Mouse (Mus musculus): ENCODE data around the gene Me3. TPM values are rescaled to one million over a fixed set of nuclear protein-coding genes. Genes with fewer than 3 reads are reported as not detected.

Me3 gene
- total RNA-seq (2015; ENCODE audit: low replicate concordance) (not detected in 2 replicates), total RNA-seq (2017; ENCODE audit: low replicate concordance) (0.14 and 0.26 TPM in 2 replicates)

DNA sequence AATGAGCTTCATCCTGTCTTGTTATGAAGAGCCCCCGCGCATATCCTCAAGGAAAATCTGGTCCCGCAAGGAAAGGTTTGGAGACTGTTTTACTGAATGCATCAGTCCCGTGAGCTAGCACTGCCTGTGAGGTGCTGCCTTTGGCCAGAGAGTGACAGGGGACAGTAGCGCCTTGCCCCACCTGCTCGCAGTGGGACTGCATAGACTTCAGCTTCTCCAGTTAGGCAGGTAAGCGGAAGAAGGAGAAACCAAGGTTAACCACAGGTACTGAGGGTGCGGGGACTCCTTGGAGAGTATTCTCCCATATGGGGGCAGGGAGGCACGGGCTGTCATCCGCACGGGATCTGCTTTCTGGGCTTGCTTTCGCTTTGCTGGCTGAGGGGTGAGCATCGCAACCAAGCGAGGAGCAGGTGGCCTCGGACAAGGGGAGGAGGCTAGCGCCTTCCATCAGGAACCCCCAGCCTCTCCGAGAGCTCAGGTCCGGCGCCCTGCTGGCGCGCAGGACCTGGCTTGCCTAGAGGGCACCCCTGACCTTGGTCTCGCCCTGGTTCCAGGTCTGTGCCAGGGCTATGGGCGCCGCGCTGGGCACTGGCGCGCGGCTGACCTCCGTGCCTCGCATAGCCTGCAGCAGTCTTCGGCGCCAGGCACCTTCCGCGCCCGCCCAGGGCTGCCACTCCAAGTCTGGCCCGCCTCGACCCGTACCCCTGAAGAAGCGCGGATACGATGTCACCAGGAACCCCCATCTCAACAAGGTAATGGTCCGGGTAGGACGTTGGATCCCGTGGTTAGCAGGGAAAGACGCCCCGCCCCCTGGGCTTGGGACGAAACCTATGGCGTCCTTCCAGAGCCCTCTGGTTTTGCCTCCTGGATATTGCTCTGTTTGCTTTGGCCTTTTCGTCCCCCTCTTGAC is at the start of gene Me3:
Me3 (plus strand) TSS at position 51 of the 910 bp plus-strand sequence.
- no peak for ATAC-seq (replicated peaks; ENCODE audit: low FRiP score, poor library complexity, severe bottlenecking)

DNA sequence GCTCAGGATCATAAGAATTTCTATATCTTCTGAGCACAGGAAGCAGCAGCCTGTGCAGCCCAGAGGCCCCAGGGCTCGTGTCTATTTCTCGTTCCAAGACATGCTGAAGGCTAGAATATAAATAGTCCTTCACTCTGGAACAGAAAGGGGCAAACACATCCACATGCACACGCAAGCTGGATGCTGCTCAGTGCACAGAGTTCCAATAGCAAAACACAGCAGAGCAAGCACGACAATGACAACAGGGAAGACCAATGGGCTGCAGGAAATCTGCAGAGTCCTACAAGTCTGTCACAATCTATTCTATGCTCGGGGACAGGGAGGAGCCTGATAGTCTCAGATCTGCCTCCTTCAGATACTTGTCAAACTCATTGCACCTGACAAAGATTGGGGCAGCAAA is 42.2 kb upstream of the Me3 start:
- ATAC-seq (replicated peaks; ENCODE audit: low FRiP score, poor library complexity, severe bottlenecking): no peak

DNA sequence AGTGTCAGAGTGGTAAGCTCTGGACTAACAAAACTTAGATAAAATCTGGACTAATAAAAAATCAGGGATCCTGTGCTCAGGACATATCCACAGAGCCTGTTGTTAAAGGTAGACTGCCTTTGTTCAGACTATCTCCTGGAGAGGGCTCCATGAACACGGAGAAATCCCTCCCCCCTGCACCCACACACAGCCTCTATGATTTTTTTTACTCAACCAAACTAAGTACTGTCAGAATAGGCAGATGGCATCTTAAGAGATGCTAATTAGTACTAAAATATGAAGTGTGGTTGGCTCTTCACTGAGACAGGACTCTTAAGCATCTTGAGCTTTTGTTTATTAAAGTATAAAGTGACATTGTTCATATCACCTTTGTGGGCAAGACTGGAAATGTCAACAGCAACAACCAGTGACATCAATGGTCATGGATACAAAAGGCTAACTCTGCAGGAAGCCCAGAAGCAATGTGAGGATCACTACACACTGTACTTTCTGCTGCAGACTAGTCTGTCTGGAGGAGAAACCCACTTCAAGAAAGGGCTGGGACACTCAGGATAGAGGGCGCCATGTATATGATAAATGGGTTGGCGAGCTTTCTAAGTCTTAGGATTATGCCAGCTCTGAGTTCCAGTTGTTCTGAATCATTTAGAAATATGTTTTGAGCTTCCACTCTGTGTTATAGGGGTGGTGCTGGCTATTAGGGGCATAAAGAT is 41.5 kb upstream of the Me3 start:
- no peak for ATAC-seq (replicated peaks; ENCODE audit: low FRiP score, poor library complexity, severe bottlenecking)

DNA sequence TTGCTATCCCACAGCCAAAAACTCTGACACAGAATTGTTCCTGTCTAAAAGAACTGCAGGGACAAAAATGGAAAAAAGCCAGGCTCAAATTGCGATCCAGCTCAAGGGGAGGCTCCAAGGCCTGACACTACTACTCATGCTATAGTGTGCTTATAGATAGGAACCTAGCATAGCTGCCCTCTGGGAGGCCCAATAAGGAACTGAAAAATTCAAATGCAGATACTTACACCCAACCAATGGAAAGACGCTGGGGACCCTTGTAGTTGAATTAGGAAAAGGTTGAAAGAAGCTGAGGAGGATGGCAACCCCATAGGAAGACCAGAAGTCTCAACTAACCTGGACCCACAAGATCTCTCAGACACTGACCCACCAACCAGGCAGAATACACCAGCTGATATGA is 36.4 kb upstream of the Me3 start:
- ATAC-seq (replicated peaks; ENCODE audit: low FRiP score, poor library complexity, severe bottlenecking): no peak

DNA sequence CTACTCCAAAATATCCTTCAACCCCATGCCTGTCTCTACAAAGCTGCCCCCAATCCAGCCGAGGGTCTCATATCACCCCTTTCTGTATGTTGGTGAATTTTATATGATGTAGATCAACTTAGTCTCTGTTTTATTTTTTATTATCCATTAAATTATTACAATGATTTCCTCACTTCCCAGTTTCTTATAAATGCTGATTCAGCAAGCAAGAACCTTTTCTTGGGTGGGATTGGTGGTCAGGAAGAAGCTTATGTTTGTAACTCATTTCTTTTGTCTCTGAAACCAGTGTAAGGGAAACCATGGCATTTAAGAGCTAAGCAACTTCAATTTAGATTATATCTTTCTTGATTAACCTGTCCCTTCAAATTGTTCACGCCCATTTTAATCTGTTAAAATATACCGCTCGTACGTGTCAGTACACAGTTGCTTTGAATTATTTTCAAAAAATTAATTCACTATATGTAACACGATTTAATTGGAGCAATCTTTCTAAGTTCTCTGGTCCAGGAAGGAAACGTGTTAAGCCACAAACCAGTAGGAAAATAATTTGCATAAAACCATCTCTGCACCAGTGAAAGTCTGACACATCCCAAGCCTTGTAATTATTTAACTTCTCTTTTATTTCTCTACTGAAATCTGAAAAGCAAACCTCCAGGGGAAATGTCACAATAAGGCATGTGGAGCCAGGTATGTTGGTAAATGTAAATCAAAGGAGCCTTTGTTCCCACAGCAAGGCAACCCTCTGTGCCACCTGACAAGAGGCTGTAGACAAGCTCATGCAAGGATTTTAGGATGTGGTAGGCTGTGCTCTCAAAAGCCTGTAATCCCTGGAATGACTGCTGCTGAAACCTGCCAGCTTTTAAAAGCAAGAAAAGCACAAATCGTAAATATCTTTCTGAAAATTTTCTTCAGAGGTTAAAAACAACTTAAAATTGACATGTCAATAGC is 26.3 kb upstream of the Me3 start:
- ATAC-seq (replicated peaks; ENCODE audit: low FRiP score, poor library complexity, severe bottlenecking): no peak

DNA sequence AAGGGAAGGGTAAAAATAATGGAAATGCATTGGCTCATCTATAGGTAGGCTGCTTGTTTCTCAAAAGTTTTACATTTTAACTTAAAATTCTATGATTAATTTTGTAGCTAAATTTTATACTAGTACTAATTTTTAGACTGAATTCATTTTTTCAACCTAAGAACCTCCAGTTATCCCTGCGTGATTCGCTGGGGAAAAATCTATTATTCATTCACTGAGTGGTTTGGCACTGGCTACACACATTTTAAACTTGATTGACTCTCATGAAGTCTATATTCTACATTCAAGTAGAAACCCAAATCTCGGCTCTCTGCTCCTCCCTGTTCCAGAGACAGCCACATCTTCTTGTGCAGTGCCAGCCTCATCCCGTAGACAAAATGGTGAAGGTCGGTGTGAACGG is 24.9 kb upstream of the Me3 start:
- ATAC-seq (replicated peaks; ENCODE audit: low FRiP score, poor library complexity, severe bottlenecking): no peak

DNA sequence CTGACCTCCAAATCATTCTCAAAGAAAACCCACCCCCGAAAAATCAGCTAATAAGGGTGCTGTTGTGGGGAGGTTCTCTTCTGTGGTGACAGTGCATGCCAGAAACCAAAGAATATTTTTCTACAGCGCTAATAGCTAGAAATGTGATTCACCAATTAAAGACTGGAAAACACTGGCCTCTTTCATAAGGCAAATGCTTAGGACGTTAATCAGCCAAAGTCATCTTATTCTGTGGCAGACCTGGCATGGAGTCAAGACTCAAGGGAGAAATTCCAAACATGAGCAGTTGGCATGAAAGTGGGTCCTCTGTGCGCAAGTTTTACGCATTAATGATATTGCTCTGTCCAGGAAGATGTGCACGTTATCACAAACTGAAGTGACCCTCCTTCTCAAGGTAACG is 21.0 kb upstream of the Me3 start:
- no peak for ATAC-seq (replicated peaks; ENCODE audit: low FRiP score, poor library complexity, severe bottlenecking)

DNA sequence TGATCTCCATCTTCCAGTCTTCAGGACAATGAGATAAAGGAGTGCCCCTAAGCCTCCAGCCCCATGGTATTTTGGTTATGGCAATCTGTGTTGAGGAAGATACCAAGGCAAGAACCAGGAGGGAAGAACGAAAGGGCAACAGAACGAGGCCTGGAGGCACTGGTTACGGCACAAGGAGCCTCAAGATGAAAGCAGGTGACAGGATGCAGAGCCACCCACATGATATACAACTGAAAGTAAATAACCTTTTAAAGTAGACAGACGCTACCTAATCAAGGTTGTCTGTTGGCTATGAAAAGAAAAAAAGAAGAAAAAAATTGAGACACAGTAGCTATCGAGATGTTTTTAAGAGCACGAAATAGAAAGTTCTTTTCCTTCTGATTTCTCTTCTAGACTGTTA is 16.0 kb upstream of the Me3 start:
- ATAC-seq (replicated peaks; ENCODE audit: low FRiP score, poor library complexity, severe bottlenecking): no peak

DNA sequence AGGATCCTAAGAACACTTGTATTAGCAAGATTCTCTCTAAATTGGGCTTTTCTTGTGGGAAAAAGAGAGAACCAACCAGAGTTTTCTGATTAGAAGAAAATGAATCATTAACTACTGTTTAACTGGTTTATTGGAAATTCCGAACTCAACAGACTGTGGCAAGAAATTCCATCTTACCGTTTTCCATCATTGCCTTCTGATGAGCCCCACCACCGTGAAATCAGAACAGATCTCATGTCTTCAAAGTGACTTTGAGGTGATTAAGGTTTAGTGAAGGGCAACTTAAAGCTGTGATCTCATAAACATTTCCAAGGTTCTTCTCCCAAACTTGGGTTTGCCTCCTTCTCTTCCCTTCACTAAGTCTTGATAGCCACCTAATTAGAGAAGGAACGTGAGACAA is 8.9 kb upstream of the Me3 start:
- no peak for ATAC-seq (replicated peaks; ENCODE audit: low FRiP score, poor library complexity, severe bottlenecking)

DNA sequence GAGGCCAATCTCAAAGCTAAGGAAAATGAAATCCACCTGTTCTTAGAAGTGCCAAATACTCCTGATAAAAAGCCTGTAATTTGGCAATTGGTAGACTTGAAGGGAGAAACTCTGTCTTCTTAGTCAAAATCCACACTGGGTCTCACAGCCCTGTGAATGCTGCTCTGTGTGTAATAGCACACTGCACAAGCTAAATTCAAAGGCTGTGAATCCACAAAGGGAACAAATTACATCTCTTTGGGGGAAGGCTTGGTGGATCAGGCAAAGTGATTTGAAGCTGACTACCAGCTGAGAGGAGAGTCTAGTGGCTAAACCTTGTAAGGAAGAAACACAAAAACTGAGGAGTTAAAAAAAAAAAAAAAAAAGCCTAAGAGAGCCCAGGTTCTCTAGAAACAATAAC is 4.8 kb upstream of the Me3 start:
- ATAC-seq (replicated peaks; ENCODE audit: low FRiP score, poor library complexity, severe bottlenecking): no peak

DNA sequence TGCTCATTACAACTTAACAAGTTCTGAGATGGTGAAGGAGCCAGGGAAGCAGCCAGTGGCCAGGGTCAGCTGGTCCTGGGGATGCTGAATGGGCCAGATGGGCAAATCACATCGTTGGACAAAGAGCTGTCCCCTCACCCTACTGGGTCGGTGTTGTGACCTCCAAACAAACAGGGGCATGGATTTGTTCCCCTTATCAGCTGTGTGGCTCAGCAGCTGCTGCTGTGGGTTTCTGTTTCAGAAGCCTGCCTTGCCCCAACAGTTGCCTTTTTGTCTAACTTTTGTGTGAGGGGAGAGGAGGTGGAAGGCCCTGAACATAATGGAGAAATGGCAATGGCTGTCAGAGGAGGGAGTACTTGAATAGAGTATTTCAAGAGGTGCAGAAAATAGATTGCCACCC is 4.2 kb upstream of the Me3 start:
- no peak for ATAC-seq (replicated peaks; ENCODE audit: low FRiP score, poor library complexity, severe bottlenecking)

DNA sequence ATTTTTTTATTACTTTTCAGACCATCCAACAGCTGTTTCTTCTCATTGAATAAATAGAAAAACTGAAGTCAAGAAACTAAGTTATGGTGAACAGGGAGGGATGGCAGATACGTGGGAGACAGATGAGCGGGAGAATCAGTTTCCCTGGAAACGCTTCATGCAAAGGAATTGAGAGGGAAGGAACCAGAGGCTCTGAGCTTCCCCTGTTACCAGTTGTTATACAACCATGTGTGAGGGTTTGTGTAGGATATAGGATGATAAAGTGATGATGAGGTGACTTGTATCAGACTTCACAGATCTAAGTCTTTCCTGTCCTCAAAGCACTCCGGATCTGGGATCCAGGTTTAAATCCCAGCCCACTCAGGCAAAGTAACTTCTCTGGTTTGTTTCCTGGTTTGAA is 3.2 kb upstream of the Me3 start:
- ATAC-seq (replicated peaks; ENCODE audit: low FRiP score, poor library complexity, severe bottlenecking): no peak

DNA sequence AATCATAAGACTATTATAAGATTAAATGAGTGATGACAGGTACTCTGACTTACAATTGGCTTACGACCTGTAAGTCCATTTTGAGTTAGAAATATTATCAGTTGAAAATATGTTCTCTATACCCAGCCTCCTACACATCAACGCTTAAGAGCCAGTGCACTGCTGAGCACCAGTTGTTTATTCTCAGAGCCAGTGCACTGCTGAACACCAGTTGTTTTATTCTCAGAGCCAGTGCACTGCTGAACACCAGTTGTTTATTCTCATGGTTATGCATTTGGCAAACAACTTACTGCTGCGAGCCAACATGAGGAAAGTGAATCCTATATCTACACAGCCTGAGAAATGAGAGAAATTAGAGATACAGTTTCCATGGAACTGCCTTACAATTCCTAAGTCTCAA is 2.3 kb upstream of the Me3 start:
- ATAC-seq (replicated peaks; ENCODE audit: low FRiP score, poor library complexity, severe bottlenecking): no peak

DNA sequence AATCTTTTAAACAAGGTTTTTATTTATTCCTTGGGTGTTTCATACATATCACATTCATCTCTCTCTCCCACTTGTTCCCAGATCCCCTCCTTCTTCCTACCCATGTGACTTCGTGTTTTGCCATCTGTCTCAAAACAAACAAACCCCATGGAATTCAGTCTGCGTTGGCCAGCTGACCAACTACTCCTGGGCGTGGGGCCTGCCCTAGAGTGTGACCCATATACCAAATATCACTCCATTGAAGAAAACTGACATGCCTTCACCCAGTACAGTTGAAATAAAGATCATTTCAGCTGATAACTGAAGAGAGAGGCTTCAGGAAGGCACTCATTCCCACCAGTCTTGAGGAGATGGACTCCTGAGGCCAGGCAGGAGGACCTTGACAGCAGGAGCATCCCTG is 1.4 kb upstream of the Me3 start:
- ATAC-seq (replicated peaks; ENCODE audit: low FRiP score, poor library complexity, severe bottlenecking): no peak

DNA sequence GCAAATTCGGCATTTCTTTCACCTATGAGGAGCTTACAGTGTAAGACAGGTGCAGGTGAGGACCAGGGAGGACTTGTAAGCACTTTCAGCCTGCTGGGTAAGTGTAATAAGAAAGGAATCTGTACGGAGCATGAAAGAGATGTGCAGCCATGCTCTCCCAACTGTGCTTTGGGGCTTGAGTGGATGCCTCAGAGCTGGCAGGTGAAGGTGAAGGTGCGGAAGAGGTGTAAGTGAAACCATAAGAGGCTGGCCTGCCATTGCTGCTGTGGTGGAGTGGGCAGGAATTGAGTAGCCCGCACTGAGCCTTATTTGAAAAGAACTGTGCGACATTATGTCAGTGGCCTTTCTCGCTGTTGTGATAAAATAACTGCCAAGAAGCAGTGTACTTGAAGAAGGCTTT is 8.3 kb downstream of the Me3 start:
- no peak for ATAC-seq (replicated peaks; ENCODE audit: low FRiP score, poor library complexity, severe bottlenecking)

DNA sequence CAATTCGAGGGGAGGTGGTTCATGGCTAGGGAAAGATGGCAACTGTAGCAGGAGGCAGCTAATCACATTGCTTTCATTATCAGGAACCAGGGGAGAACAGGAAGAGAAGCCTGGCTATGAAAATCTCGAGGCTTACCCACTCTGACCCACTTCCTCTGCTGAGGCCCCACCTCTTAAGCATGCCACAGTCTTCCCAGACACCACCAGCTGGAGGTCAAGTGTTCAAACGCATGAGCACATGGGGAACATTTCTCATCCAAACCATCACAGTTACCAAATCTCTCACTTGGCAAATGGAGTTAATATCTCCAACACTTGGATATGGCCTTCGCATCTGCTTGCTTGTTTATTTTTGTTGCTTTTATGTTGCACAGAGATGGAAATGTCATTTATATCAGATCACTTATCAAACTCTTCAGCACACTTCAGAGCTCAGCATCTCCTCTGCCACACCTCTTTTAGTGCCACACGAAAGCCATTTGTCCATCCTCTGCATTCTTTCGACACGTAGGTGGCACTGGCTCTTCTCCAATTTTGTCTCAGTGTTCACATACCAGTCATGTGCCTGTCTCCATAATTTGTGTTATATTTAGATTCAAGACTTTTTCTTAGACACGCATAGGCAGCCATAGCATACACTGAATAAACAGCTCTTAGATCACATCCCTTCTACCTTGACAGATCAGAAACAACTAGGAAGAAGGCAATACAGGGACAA is 8.9 kb downstream of the Me3 start:
- ATAC-seq (replicated peaks; ENCODE audit: low FRiP score, poor library complexity, severe bottlenecking): no peak

DNA sequence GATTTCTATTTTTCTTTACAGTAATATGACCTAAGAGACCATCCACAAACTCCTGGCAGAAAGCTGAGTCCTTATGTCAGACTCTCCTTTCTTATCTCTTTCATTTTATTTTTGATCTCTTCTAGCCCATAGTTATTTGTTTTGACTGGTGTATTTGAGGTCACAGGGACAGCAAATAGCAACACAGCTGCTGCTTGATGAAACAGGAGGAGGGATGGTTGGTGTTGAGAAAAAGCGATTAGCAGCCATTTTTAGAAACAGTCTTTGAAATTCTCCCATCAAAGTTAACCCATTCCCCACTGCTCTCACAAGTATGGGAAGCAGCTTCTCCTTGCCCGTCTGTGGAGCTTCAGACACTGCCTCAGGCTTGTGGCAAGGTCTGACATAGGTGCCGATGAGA is 12.8 kb downstream of the Me3 start:
- ATAC-seq (replicated peaks; ENCODE audit: low FRiP score, poor library complexity, severe bottlenecking): no peak

DNA sequence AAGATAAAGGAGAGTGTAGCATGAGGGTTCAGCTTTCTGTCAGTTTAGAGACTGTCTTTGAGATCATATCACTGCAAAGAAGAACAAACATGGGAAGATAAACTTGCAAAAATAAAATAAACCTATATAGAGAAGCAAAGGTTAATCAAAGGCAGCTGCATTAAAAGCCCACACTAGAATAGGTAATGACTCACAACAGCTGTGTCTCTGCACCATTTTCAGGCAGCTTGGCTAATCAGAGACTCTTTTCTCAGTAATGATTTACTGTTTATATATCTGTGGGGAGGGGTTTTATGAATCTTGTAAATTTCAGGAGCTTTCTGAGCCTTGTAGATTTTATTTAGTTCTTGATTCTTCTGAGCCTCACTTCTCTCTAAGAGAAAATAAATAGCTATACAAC is 15.7 kb downstream of the Me3 start:
- ATAC-seq (replicated peaks; ENCODE audit: low FRiP score, poor library complexity, severe bottlenecking): no peak

DNA sequence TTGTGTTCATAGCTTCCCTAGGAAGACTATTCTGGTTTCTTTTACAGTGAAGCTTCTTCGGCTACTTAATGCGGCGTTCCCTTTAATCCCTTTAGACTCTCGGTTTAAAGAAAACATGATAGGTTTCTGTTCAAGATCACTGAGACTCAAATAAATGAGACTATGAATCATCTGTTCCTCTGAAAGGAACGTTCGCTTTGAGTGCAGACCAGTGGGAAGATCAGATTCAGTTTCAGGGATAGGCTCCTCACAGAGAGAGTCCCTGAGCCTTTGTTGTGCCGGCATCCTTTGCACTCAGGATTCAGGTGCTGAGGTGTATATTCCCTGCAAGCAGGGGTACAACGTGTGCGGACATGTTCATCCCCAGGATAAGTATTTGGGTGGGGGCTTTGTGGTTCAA is 25.0 kb downstream of the Me3 start:
- ATAC-seq (replicated peaks; ENCODE audit: low FRiP score, poor library complexity, severe bottlenecking): no peak
